Mouse (Mus musculus): ENCODE results near the gene Ugt1a10.
"Not testable (repeated sequence)": the region's sequence is repeated elsewhere in the genome, so short reads cannot be mapped to it uniquely, and the experiment has no call there.

The Ugt1a10 gene

DNA sequence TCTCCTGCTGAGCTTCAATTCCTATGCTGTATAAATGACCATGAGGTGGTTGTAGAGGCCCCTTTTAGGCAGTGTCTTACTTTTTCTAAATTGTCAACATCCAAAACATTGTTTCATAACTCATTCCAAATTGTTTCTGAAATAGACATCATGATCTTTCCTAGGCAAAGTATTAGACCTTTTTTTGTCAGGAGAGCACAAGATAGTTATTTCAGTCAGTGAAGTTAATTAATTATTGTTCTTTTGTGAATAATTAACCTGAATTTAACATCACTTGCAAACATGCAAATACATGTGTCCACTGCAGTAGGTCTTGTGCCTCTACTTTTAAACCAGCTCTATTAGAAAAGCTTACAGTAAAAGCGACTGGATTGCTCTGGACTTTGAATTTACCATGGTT lies at the start of gene Ugt1a10:
Gene Ugt1a10 (plus strand): TSS at position 301 of the 400 bp plus-strand sequence.
- no peak for DNase-seq

DNA sequence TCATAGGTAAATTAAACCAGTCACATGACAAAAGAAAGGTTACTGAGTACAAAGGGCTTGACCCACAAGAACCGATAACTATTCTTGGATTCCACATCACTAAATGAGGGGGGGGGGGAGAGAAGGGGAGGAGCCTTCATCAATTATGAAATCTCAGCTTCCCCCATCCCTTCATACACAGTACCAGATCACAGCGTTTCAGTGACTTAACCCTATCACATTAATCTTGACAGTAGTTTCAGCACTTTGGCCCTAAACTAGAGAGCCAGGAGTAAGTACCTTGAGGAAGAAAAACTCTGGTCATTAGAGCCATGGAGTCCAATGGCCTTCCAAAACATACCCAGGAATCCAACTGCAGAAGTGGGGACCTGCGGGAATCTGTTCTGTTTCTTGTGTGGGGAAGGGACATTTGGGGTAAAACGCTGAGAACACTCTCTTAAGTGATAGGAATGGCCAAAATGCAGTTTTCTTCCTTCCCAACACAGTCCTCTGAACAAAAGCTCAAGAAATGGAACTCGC lies 47.4 kb upstream of the Ugt1a10 start:
- no peak for DNase-seq

DNA sequence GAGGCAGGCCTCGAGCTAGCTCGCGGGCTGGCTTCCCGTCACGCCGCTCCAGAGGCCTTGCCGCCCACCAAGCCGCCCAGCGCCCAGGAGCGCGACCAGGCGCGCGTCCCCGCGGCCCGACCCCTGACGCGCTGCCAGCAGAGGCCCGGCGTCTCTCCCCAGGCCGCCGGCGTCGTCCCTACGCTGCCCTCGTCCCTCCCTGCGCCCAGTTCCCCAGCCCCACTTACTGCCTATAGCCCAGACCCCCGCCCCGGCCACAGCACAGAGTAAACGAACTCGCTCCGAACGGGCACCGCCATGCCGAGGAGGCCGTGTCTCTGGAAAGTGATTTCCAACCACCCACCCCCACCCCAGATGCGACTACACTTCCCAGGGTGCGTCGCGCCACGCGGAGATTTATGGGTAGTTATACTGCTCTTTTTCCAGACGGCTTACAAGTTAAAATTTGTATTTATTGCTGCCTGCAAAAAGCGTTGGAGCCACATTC lies 46.9 kb upstream of the Ugt1a10 start, which contains the start of gene Usp40:
Gene Usp40 (minus strand): TSS at position 341 of the 487 bp plus-strand sequence.
- DNase-seq = peak; percentile 63

DNA sequence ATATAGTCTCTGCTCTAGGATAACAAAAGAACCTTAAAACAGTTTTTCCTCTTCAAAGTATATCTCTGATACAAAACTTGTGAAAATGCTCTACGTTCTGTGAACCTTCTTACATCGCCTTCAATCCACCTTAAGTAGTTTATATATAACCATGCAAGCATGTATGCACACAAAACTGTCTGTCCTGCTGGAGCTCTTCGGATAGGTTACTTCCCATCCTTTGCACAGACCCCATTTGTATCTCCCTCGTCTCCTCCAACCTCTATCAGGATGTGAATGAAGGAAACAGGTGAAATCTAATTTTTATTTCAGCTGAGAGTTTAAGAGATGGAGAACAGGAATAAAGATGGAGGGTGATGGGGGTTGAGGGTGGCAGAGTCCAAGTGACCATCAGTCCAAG lies 46.5 kb upstream of the Ugt1a10 start:
- DNase-seq = no peak

DNA sequence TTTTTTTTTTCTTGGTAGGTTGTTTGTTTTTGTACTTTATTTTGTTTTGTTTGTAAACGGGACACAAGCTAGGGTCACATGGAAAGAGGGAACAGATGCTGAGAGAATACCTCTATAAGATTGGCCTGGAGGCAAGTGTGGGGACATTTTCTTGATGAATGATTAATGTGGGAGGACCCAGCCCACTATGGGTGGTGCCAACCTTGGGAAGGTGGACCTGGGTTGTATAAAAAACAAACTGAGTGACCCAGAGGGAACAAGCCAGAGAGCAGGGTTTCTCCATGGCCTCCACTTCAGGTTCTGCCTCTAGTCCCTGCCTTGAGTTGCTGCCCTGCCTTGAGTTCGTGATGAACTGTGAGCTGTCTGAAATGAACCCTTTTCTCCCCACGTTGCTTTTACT lies 45.7 kb upstream of the Ugt1a10 start:
- no peak for DNase-seq

DNA sequence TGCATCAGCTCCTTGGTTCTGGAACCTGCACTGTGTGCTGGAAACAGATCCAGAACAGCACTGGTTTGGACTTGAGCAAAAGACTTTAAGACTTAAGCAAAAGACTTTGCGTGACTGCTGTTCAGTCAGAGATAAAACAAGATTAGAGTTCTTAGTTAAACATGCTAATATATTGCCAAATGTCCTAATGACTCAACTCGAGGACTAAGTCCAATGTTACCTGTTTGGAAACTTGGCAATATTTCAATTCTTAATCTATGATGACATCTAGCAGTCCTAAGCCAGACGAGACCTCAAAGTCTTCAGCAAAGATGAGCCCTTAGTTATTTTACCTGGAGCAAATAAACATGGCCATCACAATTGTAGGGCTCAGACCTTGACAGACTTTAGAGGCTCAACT lies 41.5 kb upstream of the Ugt1a10 start:
- DNase-seq = no peak

DNA sequence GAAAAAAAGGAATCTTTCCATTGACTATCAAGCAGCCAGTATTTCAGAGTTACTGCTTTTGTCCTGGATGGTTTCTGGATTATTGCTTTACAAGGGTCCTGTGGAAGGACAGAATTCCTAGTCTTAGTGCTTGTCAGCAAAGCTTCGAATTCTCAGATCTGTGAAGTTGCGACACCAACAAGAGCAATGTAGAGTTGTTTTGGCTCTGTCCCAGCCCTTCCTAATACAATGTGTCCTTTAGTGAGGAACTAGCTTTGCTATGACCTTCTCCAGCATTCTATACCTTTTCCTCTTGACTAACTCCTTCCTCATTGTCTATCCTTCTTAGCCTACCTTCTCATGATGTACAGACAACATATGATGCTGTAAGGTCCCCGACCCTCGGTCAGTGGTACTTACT lies 41.0 kb upstream of the Ugt1a10 start:
- DNase-seq = no peak

DNA sequence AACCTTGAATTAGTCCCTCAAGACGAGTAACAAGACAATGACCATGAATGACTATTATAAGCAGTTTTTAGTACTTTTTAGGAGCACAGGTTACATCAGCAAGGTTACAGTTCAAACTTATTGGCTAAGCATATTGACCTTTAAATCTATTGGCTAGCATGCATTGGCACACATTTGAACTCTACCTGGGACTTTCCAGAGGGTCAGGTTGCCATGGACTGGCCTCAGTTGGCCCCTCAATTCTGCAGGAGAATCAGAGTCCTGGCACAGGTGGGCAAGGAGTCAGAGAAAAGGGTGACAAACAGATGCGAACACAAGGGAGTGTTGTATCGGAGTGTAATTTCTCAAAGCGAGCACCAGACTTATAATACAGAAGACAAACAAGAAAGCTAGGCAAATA lies 40.5 kb upstream of the Ugt1a10 start:
- DNase-seq = no peak

DNA sequence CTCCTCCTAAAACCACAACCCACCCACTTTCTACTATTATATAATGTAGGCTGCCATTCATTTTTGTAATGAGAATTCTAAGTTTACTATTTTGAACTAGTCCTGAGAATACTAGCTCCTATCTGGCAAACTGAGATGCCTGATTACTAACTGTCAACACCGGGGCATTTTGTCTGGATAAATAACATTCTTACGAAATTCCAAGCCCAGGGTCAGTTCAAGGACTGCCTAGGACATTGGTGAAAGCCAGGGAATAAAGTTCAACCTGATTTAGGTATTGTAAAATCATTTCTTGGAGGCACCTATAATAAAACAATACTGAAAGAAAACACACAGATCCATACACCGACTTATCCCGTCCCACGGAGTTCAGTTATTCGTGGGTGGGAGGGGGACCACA lies 39.8 kb upstream of the Ugt1a10 start:
- DNase-seq = no peak

DNA sequence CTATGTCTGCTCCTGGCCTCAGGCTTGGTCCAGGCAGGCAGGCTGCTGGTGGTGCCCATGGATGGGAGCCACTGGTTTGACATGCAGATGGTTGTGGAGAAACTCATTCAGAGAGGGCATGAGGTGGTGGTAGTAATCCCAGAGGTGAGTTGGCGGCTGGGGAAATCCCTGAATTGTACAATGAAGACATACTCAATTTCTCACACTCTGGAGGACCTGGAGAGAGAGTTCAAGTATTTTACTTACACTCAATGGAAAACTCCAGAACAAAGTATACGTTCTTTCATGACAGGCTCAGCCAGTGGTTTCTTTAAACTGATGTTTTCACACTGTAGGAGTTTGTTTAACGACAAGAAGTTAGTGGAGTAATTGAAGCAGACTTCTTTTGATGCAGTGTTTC lies 29.9 kb upstream of the Ugt1a10 start:
- DNase-seq = not testable (repeated sequence)

DNA sequence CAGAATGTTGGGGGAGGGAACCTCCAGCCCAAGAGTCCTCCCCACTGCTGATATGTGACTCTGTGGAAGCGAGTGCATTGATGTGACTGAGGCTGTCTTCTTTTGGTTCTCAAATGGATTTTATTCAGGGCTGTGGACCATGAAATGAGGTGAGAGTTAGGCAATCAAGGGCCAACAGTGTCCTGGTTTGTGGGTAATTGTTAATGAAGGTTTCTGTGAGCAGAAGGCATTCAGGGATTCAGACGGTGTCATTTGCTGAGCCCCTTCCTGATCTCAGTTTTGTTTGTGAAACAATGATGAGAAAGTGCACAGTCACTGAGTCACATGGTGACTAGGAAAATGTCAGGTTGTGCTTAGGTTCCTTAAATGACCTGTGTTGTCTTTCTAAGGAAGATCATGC lies 12.1 kb upstream of the Ugt1a10 start:
- DNase-seq = peak; percentile 36

DNA sequence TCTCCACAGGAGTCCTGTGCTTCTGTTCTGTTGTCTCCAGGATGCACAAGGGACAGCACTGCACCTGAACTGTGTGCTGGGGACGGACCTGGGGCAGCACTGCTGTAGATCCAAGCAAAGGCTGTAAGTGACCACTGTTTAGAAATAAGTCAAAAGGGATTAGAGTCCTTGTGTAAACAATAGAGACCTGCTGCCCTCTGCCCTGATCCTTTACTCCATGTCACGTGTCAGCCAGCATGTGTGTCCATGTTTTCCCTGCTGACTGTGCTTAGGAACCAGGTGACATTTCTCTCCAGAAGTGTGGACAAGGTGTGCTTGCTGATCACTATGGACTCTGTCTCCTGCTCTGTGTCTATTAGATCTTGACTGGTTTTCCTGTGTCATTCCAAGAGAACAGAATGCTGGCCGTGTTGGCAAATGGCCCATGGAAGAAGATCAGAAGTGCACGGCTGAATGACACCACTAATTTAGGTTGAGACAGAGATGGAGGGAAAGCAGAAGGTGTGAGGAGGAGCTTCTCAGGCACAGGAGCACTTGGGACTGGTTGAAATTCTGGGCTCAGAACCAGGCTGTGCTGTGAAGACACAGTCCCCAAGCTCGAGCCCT lies 10.3 kb upstream of the Ugt1a10 start:
- DNase-seq = peak; percentile 10

DNA sequence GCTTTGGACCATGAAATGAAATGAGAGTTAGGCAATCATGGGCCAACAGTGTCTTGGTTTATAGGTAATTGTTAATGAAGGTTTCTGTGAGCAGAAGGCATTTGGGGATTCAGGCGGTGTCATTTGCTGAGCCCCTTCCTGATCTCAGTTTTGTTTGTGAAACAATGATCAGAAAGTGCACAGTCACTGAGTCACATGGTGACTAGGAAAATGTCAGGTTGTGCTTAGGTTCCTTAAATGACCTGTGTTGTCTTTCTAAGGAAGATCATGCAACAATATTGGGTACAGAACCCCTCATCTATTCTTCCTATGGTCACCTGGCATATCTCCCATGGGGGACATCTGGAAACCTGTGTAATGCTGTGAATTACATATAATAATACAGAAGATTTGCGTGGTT lies 7.8 kb upstream of the Ugt1a10 start:
- not testable (repeated sequence) for DNase-seq

DNA sequence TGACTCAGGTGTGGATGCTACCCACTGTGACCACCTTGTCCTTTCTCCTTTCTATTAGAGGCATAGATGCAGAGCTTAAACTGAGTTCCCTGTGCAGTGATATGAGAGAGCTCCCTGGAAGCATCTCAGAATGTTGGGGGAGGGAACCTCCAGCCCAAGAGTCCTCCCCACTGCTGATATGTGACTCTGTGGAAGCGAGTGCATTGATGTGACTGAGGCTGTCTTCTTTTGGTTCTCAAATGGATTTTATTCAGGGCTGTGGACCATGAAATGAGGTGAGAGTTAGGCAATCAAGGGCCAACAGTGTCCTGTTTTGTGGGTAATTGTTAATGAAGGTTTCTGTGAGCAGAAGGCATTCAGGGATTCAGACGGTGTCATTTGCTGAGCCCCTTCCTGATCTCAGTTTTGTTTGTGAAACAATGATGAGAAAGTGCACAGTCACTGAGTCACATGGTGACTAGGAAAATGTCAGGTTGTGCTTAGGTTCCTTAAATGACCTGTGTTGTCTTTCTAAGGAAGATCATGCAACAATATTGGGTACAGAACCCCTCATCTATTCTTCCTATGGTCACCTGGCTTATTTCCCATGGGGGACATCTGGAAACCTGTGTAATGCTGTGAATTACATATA lies 11.4 kb downstream of the Ugt1a10 start:
- not testable (repeated sequence) for DNase-seq

DNA sequence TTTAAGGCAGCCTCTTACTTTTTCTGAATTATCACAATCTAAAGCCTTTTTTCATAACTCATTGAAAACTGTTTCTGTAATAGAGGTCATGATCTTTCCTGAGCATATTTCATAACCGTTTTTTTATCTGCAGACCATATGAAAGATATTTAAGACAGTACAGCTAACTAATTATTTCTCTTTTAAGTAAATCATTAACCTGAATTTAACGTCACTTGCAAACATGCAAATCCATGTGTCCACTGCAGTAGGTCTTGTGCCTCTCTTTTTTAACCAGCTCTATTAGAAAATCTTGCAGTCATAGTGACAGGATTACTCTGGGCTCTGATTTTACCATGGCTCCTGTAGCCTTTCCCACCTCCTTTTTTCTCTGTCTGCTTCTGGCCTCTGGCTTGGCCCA lies 15.3 kb downstream of the Ugt1a10 start, which contains the start of gene Ugt1a9:
Gene Ugt1a9 (plus strand): TSS at position 306 of the 400 bp plus-strand sequence.
- no peak for DNase-seq

DNA sequence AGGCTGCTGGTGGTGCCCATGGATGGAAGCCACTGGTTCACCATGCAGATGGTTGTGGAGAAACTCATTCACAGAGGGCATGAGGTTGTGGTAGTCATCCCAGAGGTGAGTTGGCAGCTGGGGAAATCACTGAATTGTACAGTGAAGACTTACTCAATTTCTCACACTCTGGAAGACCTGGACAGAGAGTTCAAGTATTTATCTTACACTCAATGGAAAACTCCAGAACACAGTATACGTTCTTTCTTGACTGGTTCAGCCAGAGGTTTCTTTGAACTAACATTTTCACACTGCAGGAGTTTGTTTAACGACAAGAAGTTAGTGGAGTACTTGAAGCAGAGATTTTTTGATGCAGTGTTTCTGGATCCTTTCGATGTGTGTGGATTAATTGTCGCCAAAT lies 15.7 kb downstream of the Ugt1a10 start:
- DNase-seq = no peak

DNA sequence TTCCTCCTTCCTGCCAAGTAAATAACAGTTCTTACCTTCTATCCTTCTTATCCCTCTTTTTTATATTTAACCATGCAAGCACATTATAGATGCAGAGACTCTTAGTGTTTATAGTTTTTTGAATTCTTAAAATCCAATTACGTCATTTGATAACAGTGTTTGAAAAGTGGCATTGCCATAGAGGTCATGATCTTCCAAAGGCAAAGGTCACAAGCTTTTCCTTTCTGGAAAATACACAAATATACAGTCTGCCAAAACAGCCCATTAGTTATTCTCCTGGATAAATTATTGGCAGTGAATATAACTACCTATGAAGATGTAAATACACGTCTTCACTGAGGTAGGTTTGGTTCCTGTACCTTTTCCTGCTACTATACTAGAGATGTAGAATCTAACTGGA lies 19.3 kb downstream of the Ugt1a10 start:
- no peak for DNase-seq

DNA sequence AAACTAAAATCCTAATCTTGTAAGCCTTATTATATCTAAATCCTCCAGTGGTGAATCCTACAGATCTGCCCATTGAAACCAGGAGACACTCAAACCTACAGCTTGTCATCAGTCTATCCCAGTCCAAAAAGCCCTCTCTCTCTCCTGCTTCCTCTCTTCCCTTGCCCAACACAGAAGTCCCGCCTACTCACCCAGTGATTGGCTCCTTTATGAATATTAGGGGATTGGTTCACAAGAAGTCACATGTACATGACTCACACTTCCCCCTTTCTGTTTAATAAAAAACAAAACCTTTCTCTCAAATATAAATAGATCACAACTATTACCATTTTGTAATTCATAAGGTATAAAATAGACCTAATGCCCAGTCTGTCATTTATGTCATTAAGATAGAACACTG lies 21.9 kb downstream of the Ugt1a10 start:
- no peak for DNase-seq

DNA sequence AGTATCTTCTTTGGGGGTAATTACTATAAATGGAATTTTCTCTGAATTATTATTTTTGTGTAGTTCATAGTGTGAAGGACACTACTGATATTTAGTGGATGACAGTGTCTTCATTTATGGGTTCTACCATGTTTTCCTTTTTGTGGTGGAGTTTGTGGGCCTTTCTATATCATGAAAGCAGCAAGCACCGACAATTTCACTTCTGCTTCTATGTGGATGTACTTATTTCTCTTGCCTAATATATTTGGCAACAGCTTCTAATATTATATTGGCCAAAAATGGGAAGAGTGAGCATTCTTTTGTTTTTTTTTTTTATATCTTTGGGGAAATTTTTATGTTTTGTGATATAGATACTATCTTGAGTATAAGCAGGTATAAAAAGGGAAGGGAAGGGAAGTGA lies 26.5 kb downstream of the Ugt1a10 start:
- DNase-seq = no peak

DNA sequence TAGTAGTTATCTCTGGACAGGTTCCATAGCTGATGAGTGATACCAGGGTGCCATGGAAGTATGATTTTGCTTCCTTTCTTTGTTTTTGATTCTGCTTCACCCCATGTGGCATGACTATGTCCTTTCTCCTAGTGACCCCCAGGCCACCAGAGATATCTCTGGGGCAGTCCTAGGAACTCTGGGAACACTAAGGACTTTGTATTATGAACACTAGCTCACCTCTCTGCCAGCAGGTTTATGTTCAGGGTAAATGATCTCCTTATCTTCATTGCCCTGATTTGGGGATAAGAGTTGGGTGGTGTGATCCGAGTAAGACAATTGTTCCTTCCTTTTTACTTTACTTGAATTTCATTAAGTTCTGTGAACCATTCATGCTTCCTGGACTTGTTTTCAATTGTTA lies 30.9 kb downstream of the Ugt1a10 start:
- DNase-seq = no peak

DNA sequence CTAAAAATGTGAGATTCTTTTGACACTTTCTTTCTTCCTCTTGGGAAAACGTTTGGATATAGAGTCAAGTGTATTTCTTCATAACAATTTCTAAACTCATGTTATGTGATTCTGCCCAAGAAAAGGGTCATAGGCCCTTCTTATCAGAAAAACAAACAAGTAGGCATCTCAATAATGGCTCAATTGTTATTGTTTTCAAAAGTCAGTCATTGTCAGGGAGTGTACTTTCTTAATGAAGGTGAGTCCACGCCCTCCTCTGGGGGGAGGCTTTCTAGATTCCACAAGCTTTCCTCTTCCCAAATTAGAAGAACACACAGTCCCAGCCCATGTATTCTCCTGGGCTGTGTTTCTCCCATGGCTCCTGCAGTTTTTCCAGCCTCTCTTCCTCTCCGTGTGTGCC lies 32.3 kb downstream of the Ugt1a10 start, which contains the start of gene Ugt1a8:
Gene Ugt1a8 (plus strand): TSS at position 301 of the 400 bp plus-strand sequence.
- no peak for DNase-seq

DNA sequence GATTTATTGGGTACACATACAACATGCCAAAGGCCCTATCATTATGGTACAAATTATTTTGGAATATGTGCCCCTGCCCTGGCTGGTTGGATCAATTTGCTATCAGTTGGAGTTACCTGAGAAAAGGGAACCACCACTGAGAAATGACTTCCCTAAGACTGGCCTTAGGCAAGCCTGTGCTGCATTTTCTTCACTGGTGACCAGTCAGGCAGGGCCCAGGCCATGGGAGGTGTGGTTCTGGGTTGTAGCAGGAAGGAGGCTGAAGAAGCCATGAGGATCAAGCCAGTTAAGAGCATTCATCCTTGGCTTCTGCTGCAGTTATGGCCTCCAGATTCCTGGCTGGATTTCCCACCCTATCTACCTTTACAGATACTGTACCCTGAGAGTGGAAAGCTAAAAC lies 37.2 kb downstream of the Ugt1a10 start:
- DNase-seq = no peak

DNA sequence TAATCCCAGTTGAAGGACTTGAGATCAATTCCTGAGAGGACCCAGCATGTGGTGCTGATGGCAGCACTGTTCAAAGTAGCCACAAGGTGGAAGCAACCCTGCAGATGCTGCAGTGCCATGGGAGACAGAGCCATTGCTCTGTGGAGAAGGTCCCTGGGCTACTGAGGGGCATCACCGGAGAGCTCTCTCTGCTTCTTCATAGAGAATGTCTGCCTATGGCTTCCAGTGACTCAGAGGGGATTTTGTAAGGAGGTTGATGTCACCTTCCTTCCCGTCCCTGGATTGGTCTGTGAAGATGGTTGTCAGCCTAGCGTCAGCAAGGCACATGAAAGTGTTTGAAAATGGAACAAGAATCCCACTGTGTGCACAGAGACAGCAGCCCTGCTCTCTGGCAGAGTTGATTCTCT lies 39.1 kb downstream of the Ugt1a10 start:
- DNase-seq = peak; percentile 30

DNA sequence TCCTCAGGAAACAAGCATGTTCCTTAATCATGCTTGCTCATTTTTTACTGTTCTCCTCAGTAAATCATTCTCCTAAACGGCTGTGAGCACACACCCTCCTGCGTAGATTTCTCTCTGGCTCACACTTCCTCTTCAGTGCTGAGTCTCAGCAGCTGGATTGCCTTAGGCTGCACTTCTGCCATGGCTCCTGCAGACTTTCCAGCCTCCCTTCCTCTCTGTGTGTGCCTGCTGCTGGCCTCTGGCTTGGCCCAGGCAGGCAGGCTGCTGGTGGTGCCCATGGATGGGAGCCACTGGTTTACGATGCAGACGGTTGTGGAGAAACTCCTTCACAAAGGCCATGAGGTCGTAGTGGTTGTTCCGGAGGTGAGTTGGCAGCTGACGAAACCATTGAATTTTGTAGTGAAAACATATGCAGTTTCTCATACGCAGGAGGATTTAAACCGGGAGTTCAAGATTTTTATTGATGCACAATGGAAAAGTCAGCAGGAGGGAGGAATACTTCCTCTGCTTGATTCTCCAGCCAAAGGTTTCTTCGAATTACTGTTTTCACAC lies 39.8 kb downstream of the Ugt1a10 start, which contains the start of gene Ugt1a7c:
Gene Ugt1a7c (plus strand): TSS at position 122 of the 552 bp plus-strand sequence.
- peak; percentile 21 for DNase-seq

Measured in kidney, adult 11 months (tissue).